Mouse (Mus musculus) adipocyte (in vitro differentiated cells): Measurements from ENCODE around the gene Dyrk1a.

Source experiments
- DNase-seq: peaks from one replicate; pipeline ENCODE4 v3.0.0-alpha.2; 2016; ENCODE audit warnings: low spot score

Gene Dyrk1a

GRCm38 (mm10) chr16:94590977-94591376 lies 21.2 kb downstream of the Dyrk1a start:
- no peak for DNase-seq

- no peak for DNase-seq
Measured at GRCm38 (mm10) chr16:94591536-94591935, 21.7 kb downstream of the Dyrk1a start.

GRCm38 (mm10) chr16:94596633-94597032 lies 26.8 kb downstream of the Dyrk1a start:
- DNase-seq, result no peak

GRCm38 (mm10) chr16:94597640-94598039 lies 27.8 kb downstream of the Dyrk1a start:
- DNase-seq, result no peak

GRCm38 (mm10) chr16:94599977-94600724 lies 30.3 kb downstream of the Dyrk1a start:
- DNase-seq, result no peak

GRCm38 (mm10) chr16:94601089-94601488 lies 31.3 kb downstream of the Dyrk1a start:
- no peak for DNase-seq

- peak; percentile 54 for DNase-seq
Measured at GRCm38 (mm10) chr16:94601540-94601953, 31.7 kb downstream of the Dyrk1a start.

- no peak for DNase-seq
Measured at GRCm38 (mm10) chr16:94602188-94602587, 32.4 kb downstream of the Dyrk1a start.

- no peak for DNase-seq
Measured at GRCm38 (mm10) chr16:94602730-94603129, 32.9 kb downstream of the Dyrk1a start.

- DNase-seq, result no peak
Measured at GRCm38 (mm10) chr16:94606169-94606568, 36.4 kb downstream of the Dyrk1a start.

- peak; percentile 27 for DNase-seq
Measured at GRCm38 (mm10) chr16:94607468-94607867, 37.7 kb downstream of the Dyrk1a start.

GRCm38 (mm10) chr16:94608706-94609594 lies 39.1 kb downstream of the Dyrk1a start:
- peak; percentile 47 for DNase-seq

- no peak for DNase-seq
Measured at GRCm38 (mm10) chr16:94612573-94612972, 42.8 kb downstream of the Dyrk1a start.

- no peak for DNase-seq
Measured at GRCm38 (mm10) chr16:94617255-94617654, 47.4 kb downstream of the Dyrk1a start.

GRCm38 (mm10) chr16:94618543-94618942 lies 48.7 kb downstream of the Dyrk1a start:
- DNase-seq, result peak; percentile 84

GRCm38 (mm10) chr16:94619301-94619700 lies 49.5 kb downstream of the Dyrk1a start:
- no peak for DNase-seq

GRCm38 (mm10) chr16:94624871-94625270 lies 55.1 kb downstream of the Dyrk1a start:
- DNase-seq, result no peak

GRCm38 (mm10) chr16:94625639-94626038 lies 55.8 kb downstream of the Dyrk1a start:
- no peak for DNase-seq

- DNase-seq, result no peak
Measured at GRCm38 (mm10) chr16:94627736-94628135, 57.9 kb downstream of the Dyrk1a start.

- DNase-seq, result peak; percentile 27
Measured at GRCm38 (mm10) chr16:94628976-94629729, 59.3 kb downstream of the Dyrk1a start.

GRCm38 (mm10) chr16:94631984-94632383 lies 62.2 kb downstream of the Dyrk1a start:
- DNase-seq, result peak; percentile 86

GRCm38 (mm10) chr16:94632424-94632963 lies 62.7 kb downstream of the Dyrk1a start:
- DNase-seq, result no peak
